Mouse (Mus musculus) intestine, postnatal 0 days (tissue): Measurements from ENCODE around the gene Smyd1. TPM values are rescaled to one million over a fixed set of nuclear protein-coding genes. Genes with fewer than 3 reads are reported as not detected.

Experiments
- ATAC-seq: fragments of 200-750 bp; cut with Nextera tagmentation; 2 replicates; pipeline ENCODE4 v1.8.0; 2017; ENCODE audit warnings: mild to moderate bottlenecking, moderate TSS enrichment, moderate library complexity
- H3K27ac ChIP-seq: fragments of 300-500 bp; sonication (generic); 2 replicates; pipeline ENCODE4 v1.5.1; 2014; ENCODE audit warnings: mild to moderate bottlenecking, low read depth, low read length, moderate library complexity
- H3K27me3 ChIP-seq: fragments of 300-500 bp; sonication (generic); replicated peaks from 2 replicates; pipeline ENCODE4 v1.6.1; 2014; ENCODE audit warnings: low read length, mixed read lengths; ENCODE audit not compliant: control insufficient read depth, insufficient read depth
- H3K36me3 ChIP-seq: fragments of 300-500 bp; sonication (generic); 2 replicates; pipeline ENCODE4 v1.6.1; 2014; ENCODE audit warnings: mild to moderate bottlenecking, moderate library complexity; ENCODE audit not compliant: control insufficient read depth, insufficient read depth
- H3K4me1 ChIP-seq: fragments of 300-500 bp; sonication (generic); replicated peaks from 2 replicates; pipeline ENCODE4 v1.6.1; 2014; ENCODE audit warnings: antibody characterized with exemption, low read length, mixed read lengths; ENCODE audit not compliant: control insufficient read depth, insufficient read depth
- H3K4me2 ChIP-seq: fragments of 300-500 bp; sonication (generic); replicated peaks from 2 replicates; pipeline ENCODE4 v1.6.1; 2014; ENCODE audit warnings: low read depth, mild to moderate bottlenecking, moderate library complexity
- H3K4me3 ChIP-seq: fragments of 300-500 bp; sonication (generic); 2 replicates; pipeline ENCODE4 v1.5.1; 2014; ENCODE audit warnings: low read depth, low read length
- H3K9ac ChIP-seq: fragments of 300-500 bp; sonication (generic); 2 replicates; pipeline ENCODE4 v1.6.1; 2014; ENCODE audit warnings: mild to moderate bottlenecking, low read depth, low read length
- H3K9me3 ChIP-seq: fragments of 300-500 bp; sonication (generic); 2 replicates; pipeline ENCODE4 v1.6.1; 2016; ENCODE audit warnings: mixed run types; ENCODE audit not compliant: control insufficient read depth
- CTCF ChIP-seq: sonication (generic); IDR thresholded peaks from 2 replicates; pipeline ENCODE4 v1.5.1; 2016; ENCODE audit warnings: low read depth, mild to moderate bottlenecking, control low read depth, antibody characterized with exemption, moderate library complexity
- WGBS: fragments of 180-500 bp; shearing (Covaris S2); extraction: QIAGEN DNeasy Blood & Tissue Kit; methylation state at CpG from one replicate; pipeline ENCODE4 v1.1.7; 2014; 5-methylcytosine and 5-hydroxymethylcytosine counted together
- polyA plus RNA-seq: library from polyadenylated mRNA; unstranded; fragments of >200 nt; fragmentation: Nextera tagmentation; extraction: Ambion mirVana; gene quantifications from 2 replicates; pipeline ENCODE4 v1.2.1, GENCODE M21; 2015

Smyd1 gene
- polyA plus RNA-seq, 1 experiment from 2014 or later, result 0.13 TPM

DNA sequence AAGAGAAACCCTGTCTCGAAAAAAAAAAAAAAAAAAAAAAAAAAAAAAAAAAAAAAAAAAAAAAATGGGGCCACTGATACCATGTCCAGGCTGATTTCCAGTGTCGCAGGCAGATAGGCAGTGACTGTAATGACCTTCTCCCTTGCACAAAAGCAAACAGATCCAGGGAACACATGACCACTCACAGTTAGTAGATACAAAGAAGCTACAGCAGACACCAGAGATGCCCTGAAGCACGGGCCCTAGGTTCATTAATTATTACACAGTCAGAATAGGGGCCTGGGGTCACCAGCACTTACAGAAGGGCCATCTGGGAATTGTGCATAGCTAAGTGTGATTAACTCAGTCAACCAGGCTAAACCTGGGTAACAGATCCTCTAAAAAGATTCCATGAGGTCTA, 86.1 kb downstream of the Smyd1 start:
- Histone ChIP-seq H3K36me3 (no peaks in the 10 kb centered on the region), H3K27ac (peak overlapping the region; percentile 89), H3K9ac (no peak overlapping the region), H3K4me3 (no peak overlapping the region), H3K4me2 (no peak overlapping the region), H3K27me3 (no peaks in the 10 kb centered on the region), H3K4me1 (0 out of 2 replicates have a peak, but pooled peaks cover 5% of the 10 kb centered on the region), H3K9me3 (no peaks in the 10 kb centered on the region)
- WGBS, result 25% methylated on average over 3 of the region's 3 CpGs
- ATAC-seq, result peak; percentile 44
- no peak for TF ChIP-seq CTCF

DNA sequence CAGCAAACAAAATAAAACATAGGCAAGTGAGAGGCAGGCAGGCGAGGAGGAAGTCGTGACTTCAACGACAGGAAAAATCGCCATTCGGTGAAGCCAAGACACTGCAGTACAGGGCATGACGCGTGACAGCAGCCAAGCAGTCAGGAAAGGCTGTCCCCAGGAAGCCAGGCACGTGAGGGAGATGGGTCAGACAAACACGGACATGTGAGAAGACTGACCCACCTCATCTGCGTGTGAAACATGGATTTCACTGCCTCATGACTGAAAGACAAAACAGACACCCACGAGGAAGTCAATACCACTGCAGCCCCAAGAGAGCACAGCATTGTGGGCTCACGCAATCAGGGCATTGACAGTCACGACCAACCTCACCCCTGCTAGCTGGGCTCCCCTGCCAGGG, 86.9 kb downstream of the Smyd1 start:
- no peak overlapping the region for H3K4me2 ChIP-seq
- no peak overlapping the region for H3K4me3 ChIP-seq
- H3K27me3 ChIP-seq, result no peaks in the 10 kb centered on the region
- H3K9ac ChIP-seq, result no peak overlapping the region
- H3K27ac ChIP-seq, result 0 out of 2 replicates have a peak overlapping the region, but pooled peaks have one; percentile 16
- 75% methylated on average over 13 of the region's 13 CpGs for WGBS
- no peaks in the 10 kb centered on the region for H3K9me3 ChIP-seq
- H3K4me1 ChIP-seq, result 0 out of 2 replicates have a peak, but pooled peaks cover 5% of the 10 kb centered on the region
- H3K36me3 ChIP-seq, result no peaks in the 10 kb centered on the region
- no peak for TF ChIP-seq CTCF
- no peak for ATAC-seq

DNA sequence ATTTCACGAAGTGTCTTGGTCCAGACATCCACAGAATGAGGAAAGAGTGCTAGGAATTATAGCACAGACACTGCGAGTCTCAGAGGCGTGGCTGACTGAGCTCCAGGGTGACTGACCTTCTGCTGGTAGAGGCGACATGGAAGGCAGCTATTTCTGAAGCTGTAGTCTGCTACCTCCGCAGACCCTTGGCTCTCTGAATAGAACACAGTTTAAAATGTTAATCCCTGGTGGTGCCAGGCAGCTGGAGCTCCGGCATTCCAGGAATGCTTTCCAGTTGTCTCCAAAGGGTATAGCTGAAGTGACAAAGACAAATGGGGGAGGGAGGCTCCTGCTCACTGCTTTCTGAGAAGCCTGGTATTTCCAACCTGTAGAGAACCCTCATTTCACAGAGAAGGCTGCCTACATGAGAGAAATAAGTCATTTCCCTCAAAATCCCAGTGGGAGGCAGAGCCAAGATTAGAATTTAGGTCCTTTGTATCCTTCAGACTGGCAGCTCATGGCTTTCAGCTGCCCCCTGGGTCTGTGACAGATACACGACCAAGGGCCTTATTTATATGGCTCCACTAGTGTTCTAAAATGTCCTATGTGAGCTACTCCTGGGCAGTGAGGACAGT, 94.8 kb downstream of the Smyd1 start:
- H3K4me3 ChIP-seq, result no peak overlapping the region
- WGBS, result 16% methylated on average over 7 of the region's 7 CpGs
- TF ChIP-seq CTCF, result no peak
- ATAC-seq, result no peak
- H3K4me1 ChIP-seq, result 0 out of 2 replicates have a peak, but pooled peaks cover 8% of the 10 kb centered on the region
- H3K9ac ChIP-seq, result no peak overlapping the region
- H3K36me3 ChIP-seq, result no peaks in the 10 kb centered on the region
- no peaks in the 10 kb centered on the region for H3K9me3 ChIP-seq
- no peaks in the 10 kb centered on the region for H3K27me3 ChIP-seq
- H3K27ac ChIP-seq, result no peak overlapping the region
- no peak overlapping the region for H3K4me2 ChIP-seq

DNA sequence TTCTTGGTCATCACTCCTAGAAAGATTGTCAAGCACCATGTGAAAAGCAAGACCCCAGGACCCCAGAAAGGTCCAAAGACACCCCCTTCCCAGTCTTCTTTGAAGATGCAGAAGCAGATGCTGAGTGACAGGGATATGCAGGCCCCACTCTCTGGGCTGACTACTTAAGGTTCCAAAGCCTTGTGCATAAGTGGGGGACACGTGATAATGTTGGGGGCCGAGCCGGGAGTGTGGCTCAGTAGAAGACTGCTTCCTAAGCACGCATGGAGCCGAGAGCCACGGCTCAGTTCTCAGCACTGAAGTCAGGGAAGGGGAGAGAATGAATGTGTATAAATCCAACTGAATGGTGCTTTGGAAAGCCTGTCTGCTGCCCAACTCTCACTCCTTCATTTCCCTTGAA, 95.5 kb downstream of the Smyd1 start:
- Histone ChIP-seq H3K27ac (no peak overlapping the region), H3K4me2 (no peak overlapping the region), H3K36me3 (no peaks in the 10 kb centered on the region), H3K4me3 (no peak overlapping the region), H3K4me1 (0 out of 2 replicates have a peak, but pooled peaks cover 8% of the 10 kb centered on the region), H3K27me3 (no peaks in the 10 kb centered on the region), H3K9ac (no peak overlapping the region), H3K9me3 (no peaks in the 10 kb centered on the region)
- 55% methylated on average over 6 of the region's 6 CpGs for WGBS
- no peak for ATAC-seq
- no peak for TF ChIP-seq CTCF

DNA sequence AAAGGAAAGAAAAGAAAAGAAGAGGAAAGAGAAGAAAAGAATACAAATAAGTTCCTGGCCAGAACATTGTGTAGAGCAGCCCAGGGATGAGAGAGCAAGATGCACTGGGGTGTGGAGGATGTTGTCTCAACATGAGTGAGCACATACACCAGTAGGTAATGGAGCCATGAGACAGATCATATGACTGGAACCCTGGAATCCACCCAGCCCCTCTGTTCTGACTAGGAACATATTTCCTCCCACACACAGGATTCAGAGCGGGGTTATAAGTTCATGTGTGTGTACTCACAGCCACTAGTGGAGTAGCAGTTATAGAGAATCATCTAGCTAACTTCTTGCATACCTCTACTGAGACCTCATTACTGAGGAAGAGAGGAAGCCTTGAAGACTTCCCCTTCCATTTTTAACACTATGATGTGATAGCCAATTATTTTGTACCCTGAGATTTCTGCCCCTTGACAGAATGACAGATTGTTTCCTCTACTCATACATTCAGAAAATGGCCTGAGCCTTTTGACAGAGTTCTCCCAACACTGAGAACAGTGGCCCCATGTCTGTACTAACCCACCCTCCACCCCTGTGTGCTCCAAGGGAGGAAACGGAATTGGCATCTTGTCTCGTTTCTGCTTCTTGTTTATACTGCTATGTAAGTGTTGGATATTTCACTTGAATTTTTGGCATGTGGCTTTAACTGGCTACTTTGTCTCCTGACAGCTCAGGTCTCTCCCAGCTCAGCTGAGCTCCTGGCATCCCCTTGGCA, 97.7 kb downstream of the Smyd1 start:
- 68% methylated on average over 3 of the region's 3 CpGs for WGBS
- Histone ChIP-seq H3K9ac (no peak overlapping the region), H3K27ac (no peak overlapping the region), H3K4me2 (no peak overlapping the region), H3K9me3 (no peaks in the 10 kb centered on the region), H3K36me3 (no peaks in the 10 kb centered on the region), H3K4me1 (0 out of 2 replicates have a peak, but pooled peaks cover 8% of the 10 kb centered on the region), H3K4me3 (no peak overlapping the region), H3K27me3 (no peaks in the 10 kb centered on the region)
- no peak for ATAC-seq
- no peak for TF ChIP-seq CTCF

DNA sequence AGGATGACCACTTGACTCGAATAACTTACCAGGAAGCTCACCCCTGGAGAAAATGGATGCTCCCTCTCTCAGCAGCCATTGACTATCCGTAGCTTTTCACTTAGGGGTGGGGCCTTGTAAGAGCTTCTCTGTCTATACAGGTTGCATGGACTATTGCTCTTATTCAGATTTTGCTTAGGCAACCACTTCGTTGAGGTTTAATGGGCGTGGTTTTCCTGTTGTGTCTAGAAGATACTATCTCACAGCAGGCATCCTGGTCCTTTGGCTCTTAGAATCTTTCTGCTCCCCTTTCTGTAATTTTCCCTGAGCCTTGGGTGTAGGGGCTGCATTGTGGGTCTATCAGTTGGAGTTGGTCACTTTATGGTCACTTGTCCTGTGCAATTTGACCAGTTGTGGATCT, 100.5 kb downstream of the Smyd1 start:
- no peak for TF ChIP-seq CTCF
- Histone ChIP-seq H3K27ac (no peak overlapping the region), H3K4me1 (no peaks in the 10 kb centered on the region), H3K4me3 (no peak overlapping the region), H3K4me2 (no peak overlapping the region), H3K36me3 (no peaks in the 10 kb centered on the region), H3K9me3 (no peaks in the 10 kb centered on the region), H3K9ac (no peak overlapping the region), H3K27me3 (no peaks in the 10 kb centered on the region)
- whole genome bisulfite sequencing, result 69% methylated on average over 4 of the region's 4 CpGs
- ATAC-seq, result no peak
